Mouse (Mus musculus): Measurements from ENCODE around the gene Rps5.

GRCm38 (mm10) chr7:12880036-12880435 lies 42.1 kb upstream of the Rps5 start:
- TF ChIP-seq POLR2A (IDR thresholded peaks at IDR 0.05; ENCODE audit: extremely low read depth, insufficient read depth, low read length) (no peak), CTCF (IDR thresholded peaks at IDR 0.05; ENCODE audit: low read depth, low read length) (no peak)
